Mouse (Mus musculus) ES-E14 (cell line): ENCODE results near the gene Dlgap1.

Source experiments
- MAFK ChIP-seq: IDR thresholded peaks from 2 replicates; pipeline ENCODE4 v1.6.1; 2014; ENCODE audit warnings: mild to moderate bottlenecking, low read depth, low read length, inconsistent platforms; ENCODE audit not compliant: insufficient read depth
- ZNF384 ChIP-seq: IDR thresholded peaks from 2 replicates; pipeline ENCODE4 v1.6.1; 2012; ENCODE audit warnings: low read depth, low read length, inconsistent platforms

GRCm38 (mm10) chr17:70521058-70521851 is 552.4 kb downstream of the Dlgap1 start:
- TF ChIP-seq ZNF384 (no peak), MAFK (no peak)
